Mouse (Mus musculus) E14TG2a.4 (cell line): ENCODE data around the gene Cldn11.
"Not testable (repeated sequence)": the region's sequence is repeated elsewhere in the genome, so short reads cannot be mapped to it uniquely, and the experiment has no call there.

Experiments
- H3K27me3 ChIP-seq: 2 replicates; pipeline ENCODE4 v1.6.1; 2014; ENCODE audit warnings: low read length, control low read depth; ENCODE audit not compliant: insufficient read depth
- H3K36me3 ChIP-seq: 2 replicates; pipeline ENCODE4 v1.6.1; 2014; ENCODE audit warnings: low read length, control low read depth; ENCODE audit not compliant: insufficient read depth
- H3K4me1 ChIP-seq: replicated peaks from 2 replicates; pipeline ENCODE4 v1.6.1; 2014; ENCODE audit warnings: low read depth, low read length, control low read depth
- H3K4me3 ChIP-seq: replicated peaks from 2 replicates; pipeline ENCODE4 v1.5.1; 2014; ENCODE audit warnings: mild to moderate bottlenecking, low read length
- H3K9me3 ChIP-seq: 2 replicates; pipeline ENCODE4 v1.6.1; 2014; ENCODE audit warnings: low read length, control low read depth
- CTCF ChIP-seq: conservative IDR thresholded peaks from 2 replicates; pipeline ENCODE4 v1.5.1; 2014; ENCODE audit warnings: low read length
- NANOG ChIP-seq: IDR thresholded peaks from 2 replicates; pipeline ENCODE4 v1.6.1; 2014; ENCODE audit warnings: borderline replicate concordance, low read length, mixed read lengths
- POU5F1 ChIP-seq: IDR thresholded peaks from 2 replicates; pipeline ENCODE4 v1.6.1; 2014; ENCODE audit warnings: low read length, borderline replicate concordance

Cldn11 gene

DNA sequence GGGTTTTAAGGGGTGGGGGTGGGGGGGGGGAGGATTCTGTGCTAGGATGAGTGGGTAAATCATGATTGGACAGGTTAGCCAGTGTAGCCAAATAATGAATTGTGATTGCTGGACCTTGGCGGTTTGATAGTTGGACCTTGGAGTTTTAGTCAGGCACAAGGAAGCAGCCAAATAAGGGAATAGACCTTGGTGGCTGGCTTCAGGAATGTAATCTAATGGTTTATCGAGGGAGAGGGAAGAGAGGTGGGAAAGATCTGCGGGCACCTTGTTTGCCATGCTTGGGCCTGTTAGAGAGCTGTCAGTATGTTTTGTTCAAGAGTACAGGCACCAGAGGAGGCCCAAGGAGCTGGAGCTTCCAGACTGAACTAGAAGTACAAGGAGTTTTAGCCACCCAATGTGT lies 22.9 kb upstream of the Cldn11 start:
- TF ChIP-seq CTCF (no peak), NANOG (no peak), POU5F1 (no peak)
- Histone ChIP-seq H3K27me3 (no peaks in the 10 kb centered on the region), H3K4me1 (peaks cover 16% of the 10 kb centered on the region), H3K9me3 (no peaks in the 10 kb centered on the region), H3K4me3 (no peak overlapping the region), H3K36me3 (peaks cover 43% of the 10 kb centered on the region)

DNA sequence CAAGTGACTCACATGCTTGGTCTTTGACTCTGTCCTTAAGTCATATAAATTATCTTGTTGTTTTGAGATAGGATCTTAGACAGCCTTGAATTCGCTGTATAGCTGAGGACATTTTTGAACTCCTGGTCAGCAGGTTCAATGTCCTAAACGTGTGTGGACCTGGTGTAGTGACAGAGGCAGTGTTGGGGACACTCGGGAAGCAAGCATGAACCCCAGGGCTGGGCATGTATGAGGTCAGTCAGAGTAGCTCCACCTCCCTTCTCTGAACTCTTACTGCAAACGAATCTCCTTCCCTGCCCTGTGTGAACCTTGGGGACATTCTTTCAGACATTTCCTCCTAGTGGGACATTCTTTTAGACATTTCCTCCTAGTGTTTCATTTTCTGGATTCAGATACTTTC lies 20.0 kb upstream of the Cldn11 start:
- Histone ChIP-seq H3K4me1 (peaks cover 38% of the 10 kb centered on the region), H3K4me3 (no peak overlapping the region), H3K9me3 (no peaks in the 10 kb centered on the region), H3K27me3 (no peaks in the 10 kb centered on the region), H3K36me3 (peaks cover 14% of the 10 kb centered on the region)
- TF ChIP-seq CTCF (no peak), POU5F1 (no peak), NANOG (no peak)

DNA sequence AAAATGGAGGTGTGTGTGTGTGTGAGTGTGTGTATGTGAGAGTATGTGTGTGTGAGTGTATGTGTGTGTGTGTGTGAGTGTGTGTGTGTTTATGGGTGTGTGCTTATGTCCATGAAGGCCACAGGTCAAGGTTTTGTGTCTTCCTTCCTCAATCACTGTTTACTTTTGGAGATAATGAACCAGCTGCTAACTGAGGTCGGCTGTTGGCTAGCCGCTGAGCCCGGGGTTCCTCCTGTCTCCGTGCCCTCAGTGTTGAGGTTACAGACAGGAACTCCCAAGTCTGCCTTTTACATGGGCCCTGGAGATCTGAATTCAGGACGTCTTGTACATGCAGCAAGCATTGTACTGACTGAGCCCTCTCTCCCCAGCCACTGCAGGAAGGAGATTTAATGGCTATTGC lies 16.1 kb upstream of the Cldn11 start:
- no peaks in the 10 kb centered on the region for H3K36me3 ChIP-seq
- H3K4me3 ChIP-seq, result no peak overlapping the region
- no peak for TF ChIP-seq CTCF
- no peak for TF ChIP-seq NANOG
- TF ChIP-seq POU5F1, result no peak
- no peaks in the 10 kb centered on the region for H3K27me3 ChIP-seq
- no peaks in the 10 kb centered on the region for H3K9me3 ChIP-seq
- H3K4me1 ChIP-seq, result peaks cover 48% of the 10 kb centered on the region

DNA sequence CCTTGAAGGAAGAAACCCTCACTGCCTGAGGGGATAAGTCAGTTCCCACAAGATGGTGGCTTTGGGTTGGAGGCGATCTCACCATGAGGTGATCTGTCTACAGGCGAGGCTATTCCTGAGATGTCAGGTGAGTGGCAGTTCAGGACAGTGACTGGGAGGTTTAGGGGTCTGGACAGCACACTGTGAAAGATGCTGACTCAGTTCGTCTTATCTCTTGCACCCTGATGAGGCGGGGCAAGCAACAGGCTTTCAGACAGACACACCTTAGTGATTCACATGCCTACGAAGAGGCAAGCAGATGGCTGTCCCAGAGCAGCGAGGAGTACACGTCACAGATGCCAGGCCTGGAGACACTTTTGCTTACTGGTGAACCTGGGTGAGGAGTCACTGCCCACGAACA lies 15.5 kb upstream of the Cldn11 start:
- H3K27me3 ChIP-seq, result no peaks in the 10 kb centered on the region
- no peaks in the 10 kb centered on the region for H3K36me3 ChIP-seq
- H3K4me1 ChIP-seq, result peaks cover 49% of the 10 kb centered on the region
- no peaks in the 10 kb centered on the region for H3K9me3 ChIP-seq
- no peak overlapping the region for H3K4me3 ChIP-seq
- TF ChIP-seq CTCF (no peak), NANOG (no peak), POU5F1 (no peak)

DNA sequence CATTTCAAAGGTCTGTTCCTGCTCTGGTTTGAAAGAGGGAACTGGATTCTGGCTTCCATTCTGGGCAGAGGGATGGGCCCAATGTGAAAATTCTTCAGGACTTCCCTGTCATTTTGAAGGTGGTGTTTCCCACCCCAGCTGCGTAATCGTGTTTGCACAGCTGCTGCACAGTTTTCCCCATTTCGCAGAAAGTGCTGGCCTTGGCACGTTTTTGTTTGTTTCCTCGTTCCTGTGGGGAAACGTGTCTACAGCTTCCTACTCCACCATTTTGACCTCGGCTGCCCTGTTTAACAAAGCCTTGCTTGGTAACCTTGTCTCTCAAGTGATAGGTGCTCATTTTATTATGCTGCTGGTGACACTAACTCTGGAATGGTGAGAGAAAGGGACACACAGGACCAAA lies 15.0 kb upstream of the Cldn11 start:
- Histone ChIP-seq H3K9me3 (no peaks in the 10 kb centered on the region), H3K4me1 (peaks cover 49% of the 10 kb centered on the region), H3K4me3 (no peak overlapping the region), H3K27me3 (no peaks in the 10 kb centered on the region), H3K36me3 (no peaks in the 10 kb centered on the region)
- TF ChIP-seq CTCF (no peak), NANOG (no peak), POU5F1 (no peak)

DNA sequence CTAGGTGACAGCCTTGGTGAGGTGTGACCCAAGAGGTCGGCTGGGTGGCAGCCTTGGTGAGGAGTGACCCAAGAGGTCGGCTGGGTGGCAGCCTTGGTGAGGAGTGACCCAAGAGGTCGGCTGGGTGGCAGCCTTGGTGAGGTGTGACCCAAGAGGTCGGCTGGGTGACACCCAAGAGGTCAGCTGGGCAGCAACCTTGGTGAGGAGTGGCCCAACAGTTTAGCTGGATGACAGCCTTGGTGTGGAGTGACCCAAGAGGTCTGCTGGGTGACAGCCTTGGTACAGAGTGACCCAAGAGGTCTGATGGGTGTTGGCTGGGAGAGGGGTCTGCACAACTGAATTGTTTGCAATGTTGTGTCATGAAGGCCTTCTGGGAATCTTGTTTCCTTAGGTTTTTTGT lies 13.1 kb upstream of the Cldn11 start:
- not testable (repeated sequence) for H3K4me3 ChIP-seq, H3K27me3 ChIP-seq, H3K9me3 ChIP-seq, H3K36me3 ChIP-seq
- H3K4me1 ChIP-seq, result peaks cover 39% of the 10 kb centered on the region

DNA sequence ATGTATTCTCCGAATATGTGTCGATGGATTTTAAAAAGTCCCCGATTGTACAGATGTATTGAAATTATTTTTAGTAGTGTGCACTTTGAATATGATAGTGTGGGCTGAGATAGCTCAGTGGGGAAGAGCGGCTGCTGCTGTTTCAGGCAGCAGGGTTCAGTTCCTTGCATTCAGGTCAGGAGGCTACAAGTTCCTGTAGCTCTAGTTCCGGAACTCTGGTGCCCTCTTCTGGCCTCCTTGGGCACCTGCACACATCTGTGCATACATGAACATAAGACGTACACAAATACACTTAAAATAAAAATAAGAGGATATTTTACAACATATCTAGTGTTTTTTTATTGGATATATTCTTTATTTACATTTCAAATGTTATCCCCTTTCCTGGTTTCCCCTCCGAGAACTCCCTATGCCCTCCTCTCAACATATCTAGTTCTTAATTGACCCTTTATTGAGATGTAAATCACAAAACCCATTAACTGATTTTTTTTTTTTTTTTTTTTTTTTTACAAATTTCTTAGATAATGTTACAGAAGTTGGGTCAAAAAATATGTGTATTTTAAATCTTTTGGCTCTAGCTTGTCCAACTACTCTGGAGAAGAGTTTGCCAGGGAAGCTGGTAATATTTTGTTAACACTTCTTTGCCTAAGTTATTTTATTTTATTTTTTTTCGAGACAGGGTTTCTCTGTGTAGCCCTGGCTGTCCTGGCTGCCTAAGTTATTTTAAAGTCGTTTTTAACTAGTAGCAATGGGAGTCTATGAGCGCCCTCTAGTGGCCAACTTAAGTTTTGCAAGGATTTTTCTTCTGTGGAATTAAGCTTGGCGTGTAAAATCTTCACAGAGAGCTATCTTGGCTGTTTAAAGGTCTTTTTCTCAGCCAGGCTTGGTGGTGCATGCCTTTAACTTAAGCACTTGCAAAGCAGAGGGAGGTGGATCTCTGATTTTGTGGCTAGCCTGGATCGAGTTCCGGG lies 11.0 kb upstream of the Cldn11 start:
- H3K4me1 ChIP-seq, result peaks cover 26% of the 10 kb centered on the region
- no peaks in the 10 kb centered on the region for H3K9me3 ChIP-seq
- H3K36me3 ChIP-seq, result no peaks in the 10 kb centered on the region
- no peak for TF ChIP-seq POU5F1
- TF ChIP-seq NANOG, result no peak
- TF ChIP-seq CTCF, result peak; percentile 83
- H3K27me3 ChIP-seq, result no peaks in the 10 kb centered on the region
- no peak overlapping the region for H3K4me3 ChIP-seq

DNA sequence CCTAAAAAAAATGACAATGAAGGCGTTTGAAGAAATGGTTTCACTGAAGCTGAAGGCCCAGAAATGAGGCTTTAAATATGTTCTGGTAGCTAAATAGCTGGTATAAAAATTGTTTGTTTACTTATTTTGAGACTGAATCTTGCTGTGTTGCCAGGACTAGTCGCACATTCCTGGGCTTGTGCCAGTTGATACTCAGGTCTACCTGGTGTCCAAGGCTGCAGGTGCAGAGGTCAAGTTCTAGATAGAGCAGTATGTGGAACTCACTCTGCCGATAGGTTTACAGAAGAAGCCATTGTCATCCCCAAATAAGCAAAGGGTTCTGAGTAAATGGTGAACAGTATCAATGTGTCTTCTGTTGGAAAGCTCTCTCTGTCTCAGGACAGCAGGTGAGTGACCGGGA lies 8.1 kb upstream of the Cldn11 start:
- Histone ChIP-seq H3K36me3 (no peaks in the 10 kb centered on the region), H3K9me3 (no peaks in the 10 kb centered on the region), H3K4me3 (no peak overlapping the region), H3K4me1 (peaks cover 12% of the 10 kb centered on the region), H3K27me3 (peaks cover 4% of the 10 kb centered on the region)
- TF ChIP-seq NANOG, result no peak
- no peak for TF ChIP-seq CTCF
- TF ChIP-seq POU5F1, result no peak

DNA sequence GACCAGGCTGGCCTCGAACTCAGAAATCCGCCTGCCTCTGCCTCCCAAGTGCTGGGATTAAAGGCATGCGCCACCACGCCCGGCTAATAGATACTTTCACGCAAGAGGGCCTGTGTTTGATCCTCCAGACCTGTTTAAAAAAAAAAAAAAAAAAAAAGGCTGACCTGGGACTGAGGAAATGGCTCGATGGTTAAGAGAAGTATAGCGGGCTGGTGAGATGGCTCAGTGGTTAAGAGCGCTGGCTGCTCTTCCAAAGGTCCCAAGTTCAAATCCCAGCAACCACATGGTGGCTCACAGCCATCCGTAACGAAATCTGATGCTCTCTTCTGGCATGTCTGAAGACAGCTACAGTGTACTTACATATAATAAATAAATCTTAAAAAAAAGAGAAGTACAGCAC lies 4.5 kb upstream of the Cldn11 start:
- Histone ChIP-seq H3K4me1 (peaks cover 14% of the 10 kb centered on the region), H3K27me3 (peaks cover 31% of the 10 kb centered on the region)
- not testable (repeated sequence) for H3K36me3 ChIP-seq, H3K4me3 ChIP-seq, H3K9me3 ChIP-seq
